8 mouse cellular contexts compared by ENCODE assay signal in genomic region chr11:73137116-73137515, GRCm38 (mm10). TPM values are rescaled to one million over a fixed set of nuclear protein-coding genes. Genes with fewer than 3 reads are reported as not detected.
A peak's percentile ranks its signal among the peaks of the same experiment; 100 is the strongest.
DNase-seq lines count a peak whose midpoint lies in the region; ATAC-seq and TF ChIP-seq lines count a peak whose summit lies in the region.

No protein-coding gene starts in this region.

- peaks cover 4% of the 10 kb centered on the region for H3K4me1 ChIP-seq in hindbrain, embryonic 16.5 days (ENCODE audit: control insufficient read depth, insufficient read depth, low read depth, low read length)
- H3K4me1 ChIP-seq in liver, postnatal 0 days (ENCODE audit: insufficient read depth): peaks cover 34% of the 10 kb centered on the region

- peak overlapping the region; percentile 66; the same call in 1 of the 2 replicates for H3K9ac ChIP-seq in hindbrain, embryonic 16.5 days (ENCODE audit: low read depth, low read length)
- peak overlapping the region; percentile 96 for H3K9ac ChIP-seq in liver, postnatal 0 days (replicated peaks)

- no peaks in the 10 kb centered on the region for H3K36me3 ChIP-seq in hindbrain, embryonic 16.5 days (ENCODE audit: control insufficient read depth, insufficient read depth, low read length)
- peaks cover 13% of the 10 kb centered on the region; the same call in 1 of the 2 replicates for H3K36me3 ChIP-seq in liver, postnatal 0 days (replicated peaks; ENCODE audit: insufficient read depth, low read length)

- peak overlapping the region; percentile 69 for H3K4me3 ChIP-seq in hindbrain, embryonic 16.5 days (ENCODE audit: low read length)
- peak overlapping the region; percentile 98 for H3K4me3 ChIP-seq in liver, postnatal 0 days (ENCODE audit: low read depth, low read length)

- no peak for TF ChIP-seq EP300 in liver, postnatal 0 days (IDR thresholded peaks at IDR 0.05; ENCODE audit: low read depth)

- DNase-seq in embryo, embryonic 11 days: peak; percentile 8
- DNase-seq in embryo, embryonic 10 days (ENCODE audit: low spot score): no peak
- peak; percentile 29 for DNase-seq in c-Kit-positive CD71-positive TER-119-positive erythroid progenitor cells, embryonic 14.5 days (ENCODE audit: low spot score)
- peak; percentile 24 for DNase-seq in liver, postnatal 0 days
- DNase-seq in yolk sac, embryonic 10.5 days (ENCODE audit: low spot score): peak; percentile 16
- no peak for DNase-seq in right cerebral cortex, adult 2 months (ENCODE audit: low spot score in 2 of 2)
- DNase-seq in cerebellum, adult 18-20 months: no peak

- no peak overlapping the region for H3K27ac ChIP-seq in hindbrain, embryonic 16.5 days (ENCODE audit: low read depth, low read length)
- H3K27ac ChIP-seq in liver, postnatal 0 days (ENCODE audit: low read depth): 0 out of 2 replicates have a peak overlapping the region, but pooled peaks have one; percentile 58

- H3K4me2 ChIP-seq in hindbrain, embryonic 16.5 days (ENCODE audit: low read length): peak overlapping the region; percentile 70
- peak overlapping the region; percentile 87 for H3K4me2 ChIP-seq in liver, postnatal 0 days (ENCODE audit: low read depth, low read length)

- ATAC-seq in hindbrain, embryonic 16.5 days: no peak
- 0 out of 2 replicates have a peak, but pooled peaks have one; percentile 3 for ATAC-seq in liver, postnatal 0 days

- no peaks in the 10 kb centered on the region for H3K9me3 ChIP-seq in hindbrain, embryonic 16.5 days (ENCODE audit: control insufficient read depth, low read length)
- H3K9me3 ChIP-seq in liver, postnatal 0 days (ENCODE audit: low read length): no peaks in the 10 kb centered on the region

- TF ChIP-seq CTCF in liver, postnatal 0 days (IDR thresholded peaks at IDR 0.05; ENCODE audit: low read depth): no peak

- 36% methylated on average over 11 of the region's 11 CpGs for WGBS in hindbrain, embryonic 16.5 days
- WGBS in liver, postnatal 0 days (ENCODE audit: insufficient replicate concordance): 11% methylated on average over 11 of the region's 11 CpGs

- no peaks in the 10 kb centered on the region for H3K27me3 ChIP-seq in hindbrain, embryonic 16.5 days (replicated peaks; ENCODE audit: control insufficient read depth, insufficient read depth, low read length)
- no peaks in the 10 kb centered on the region for H3K27me3 ChIP-seq in liver, postnatal 0 days (ENCODE audit: insufficient read depth, low read length)

RNA-seq across cellular contexts. Expression of gene Haspin, which starts 1.0 kb away (rescaled TPM):
- polyA plus RNA-seq in hindbrain, embryonic 16.5 days (2015; fragmentation: Nextera tagmentation; extraction: Ambion mirVana): 2.5 and 3.3 TPM in 2 replicates
- 4.6 and 5.3 TPM in 2 replicates for polyA plus RNA-seq in liver, postnatal 0 days (2015; fragmentation: Nextera tagmentation; extraction: Ambion mirVana)

RNA-seq across cellular contexts. Expression of gene P2rx5, which starts 23.1 kb away (rescaled TPM):
- 0.39 and 0.60 TPM in 2 replicates for polyA plus RNA-seq in hindbrain, embryonic 16.5 days (2015; fragmentation: Nextera tagmentation; extraction: Ambion mirVana)
- 0.11 and 0.21 TPM in 2 replicates for polyA plus RNA-seq in liver, postnatal 0 days (2015; fragmentation: Nextera tagmentation; extraction: Ambion mirVana)

RNA-seq across cellular contexts. Expression of gene Emc6, which starts 39.7 kb away (rescaled TPM):
- polyA plus RNA-seq in hindbrain, embryonic 16.5 days (2015; fragmentation: Nextera tagmentation; extraction: Ambion mirVana): 141 and 145 TPM in 2 replicates
- 169 and 174 TPM in 2 replicates for polyA plus RNA-seq in liver, postnatal 0 days (2015; fragmentation: Nextera tagmentation; extraction: Ambion mirVana)

RNA-seq across cellular contexts. Expression of gene Tax1bp3, which starts 39.8 kb away (rescaled TPM):
- polyA plus RNA-seq in hindbrain, embryonic 16.5 days (2015; fragmentation: Nextera tagmentation; extraction: Ambion mirVana): 120 and 129 TPM in 2 replicates
- 32.7 and 35.6 TPM in 2 replicates for polyA plus RNA-seq in liver, postnatal 0 days (2015; fragmentation: Nextera tagmentation; extraction: Ambion mirVana)

RNA-seq across cellular contexts. Expression of gene Itgae, which starts 46.7 kb away (rescaled TPM):
- 0.19 and 0.33 TPM in 2 replicates for polyA plus RNA-seq in hindbrain, embryonic 16.5 days (2015; fragmentation: Nextera tagmentation; extraction: Ambion mirVana)
- 0.24 and 0.33 TPM in 2 replicates for polyA plus RNA-seq in liver, postnatal 0 days (2015; fragmentation: Nextera tagmentation; extraction: Ambion mirVana)

Comparison
In these comparisons a context has a peak if more than half of its experiments do, and no peak if none do; other contexts are left out.
1. DNase-seq: peak in embryo, embryonic 11 days (single experiment), c-Kit-positive CD71-positive TER-119-positive erythroid progenitor cells, embryonic 14.5 days (single experiment), liver, postnatal 0 days (single experiment) and yolk sac, embryonic 10.5 days (single experiment); none in embryo, embryonic 10 days (single experiment), right cerebral cortex, adult 2 months (0 of 2) and cerebellum, adult 18-20 months (0 of 2).